Mouse (Mus musculus) ovary, postnatal 10 days (tissue): ENCODE data around the gene Usp29.
"Not testable (repeated sequence)": the region's sequence is repeated elsewhere in the genome, so short reads cannot be mapped to it uniquely, and the experiment has no call there.

Experiments
- DNase-seq: peaks from one replicate; pipeline ENCODE4 v3.0.0; 2022; ENCODE audit warnings: low spot score

Gene Usp29

GRCm38 (mm10) chr7:6874448-6874847, 144.1 kb downstream of the Usp29 start:
- no peak for DNase-seq

DNA sequence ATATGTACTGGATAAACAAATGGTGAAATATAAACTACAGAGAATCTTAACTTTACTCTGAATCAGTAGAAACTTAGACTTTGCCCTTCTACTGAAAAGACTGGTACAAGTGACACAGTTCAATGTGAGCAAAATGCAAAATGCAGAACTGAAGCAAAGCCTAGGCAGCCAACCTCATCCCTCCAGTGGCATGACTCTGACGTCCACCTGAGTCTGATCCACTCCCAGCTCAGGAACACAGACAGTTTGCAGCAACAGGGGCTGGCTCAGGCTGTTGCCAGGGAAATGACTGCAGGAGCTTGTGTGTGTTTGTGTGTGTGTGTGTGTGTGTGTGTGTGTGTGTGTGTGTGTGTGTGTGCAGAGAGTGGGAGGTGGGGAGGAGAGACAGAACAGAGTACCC, 147.8 kb downstream of the Usp29 start:
- no peak for DNase-seq

- not testable (repeated sequence) for DNase-seq
Measured at GRCm38 (mm10) chr7:6878849-6879248, 148.5 kb downstream of the Usp29 start.

GRCm38 (mm10) chr7:6879512-6880164, 149.3 kb downstream of the Usp29 start:
- DNase-seq = no peak

DNA sequence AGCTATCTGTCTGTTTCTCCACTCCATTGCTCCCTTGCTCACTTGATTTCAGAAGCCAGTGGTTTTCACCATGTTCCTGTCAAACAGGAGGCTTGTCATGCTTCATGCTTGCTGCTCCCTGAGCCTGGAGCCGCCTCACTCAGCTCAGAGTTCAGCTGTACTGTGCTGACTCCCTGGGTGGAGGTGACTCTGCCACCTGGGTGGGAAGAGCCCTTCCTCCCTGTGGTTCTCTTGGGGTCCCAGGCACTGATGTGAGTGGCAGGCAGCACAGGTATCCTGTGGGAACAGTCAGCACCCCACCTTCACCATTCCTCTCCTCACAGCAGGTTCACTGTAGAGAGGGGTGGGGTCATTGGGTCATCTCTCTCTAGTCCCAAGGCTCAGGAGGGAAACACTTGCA, 150.5 kb downstream of the Usp29 start:
- not testable (repeated sequence) for DNase-seq

DNA sequence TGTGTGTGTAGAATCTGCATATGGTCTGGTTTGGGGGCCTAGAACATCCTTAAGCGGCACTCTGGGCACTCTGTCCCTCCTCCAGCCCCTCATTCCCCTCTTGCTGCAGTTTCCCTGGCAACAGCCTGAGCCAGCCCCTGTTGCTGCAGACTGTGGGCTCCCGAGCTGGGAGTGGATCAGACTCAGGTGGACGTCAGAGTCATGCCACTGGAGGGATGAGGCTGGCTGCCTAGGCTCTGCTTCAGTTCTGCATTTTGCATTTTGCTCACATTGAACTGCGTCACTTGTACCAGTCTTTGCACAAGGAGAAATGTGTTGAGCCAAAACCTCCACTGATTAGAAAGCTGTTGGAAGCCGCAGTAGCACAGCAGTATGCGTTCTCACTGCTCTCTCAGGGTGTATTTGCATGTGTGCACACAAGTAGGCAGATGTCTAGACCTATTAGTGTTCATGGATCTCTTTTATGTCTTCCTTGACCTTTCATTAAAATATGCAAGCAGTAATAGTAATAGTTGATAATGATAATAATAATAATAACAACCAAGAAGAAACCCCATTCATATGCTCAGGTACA, 151.2 kb downstream of the Usp29 start:
- no peak for DNase-seq

DNA sequence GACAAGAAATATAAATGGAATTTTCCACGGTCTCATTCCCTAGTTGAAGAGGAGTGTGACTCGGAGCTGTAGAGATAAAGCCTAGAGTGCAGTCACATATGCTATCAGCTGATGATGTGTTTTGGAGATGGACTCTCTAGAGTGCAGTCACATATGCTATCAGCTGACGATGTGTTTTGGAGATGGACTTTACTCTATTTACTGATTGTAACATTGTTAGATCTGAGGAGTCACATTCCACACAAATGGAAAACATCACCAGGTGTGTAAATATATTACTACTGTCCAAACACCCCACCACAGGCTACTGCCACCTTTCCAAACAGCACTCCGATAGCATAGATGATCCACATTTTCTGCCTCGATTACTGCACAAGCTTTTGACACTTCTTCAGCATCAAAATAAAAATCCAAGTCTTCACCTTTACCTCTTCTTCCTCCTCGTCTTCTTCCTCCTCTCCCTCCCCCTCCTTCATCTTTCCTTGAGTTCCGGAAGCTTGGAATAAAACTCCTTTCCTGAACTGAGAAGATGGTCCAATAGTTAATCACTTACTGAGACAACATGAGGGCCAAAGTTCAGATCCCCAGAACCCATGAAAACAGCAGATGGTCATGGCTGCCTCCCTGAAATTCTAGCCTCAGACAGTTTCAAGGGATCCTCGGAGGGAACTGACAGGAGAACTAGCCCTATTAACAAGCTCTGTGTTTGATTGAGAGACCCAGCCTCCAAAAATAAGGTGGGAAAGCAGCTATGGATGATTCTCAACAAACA, 153.2 kb downstream of the Usp29 start:
- DNase-seq = no peak

DNA sequence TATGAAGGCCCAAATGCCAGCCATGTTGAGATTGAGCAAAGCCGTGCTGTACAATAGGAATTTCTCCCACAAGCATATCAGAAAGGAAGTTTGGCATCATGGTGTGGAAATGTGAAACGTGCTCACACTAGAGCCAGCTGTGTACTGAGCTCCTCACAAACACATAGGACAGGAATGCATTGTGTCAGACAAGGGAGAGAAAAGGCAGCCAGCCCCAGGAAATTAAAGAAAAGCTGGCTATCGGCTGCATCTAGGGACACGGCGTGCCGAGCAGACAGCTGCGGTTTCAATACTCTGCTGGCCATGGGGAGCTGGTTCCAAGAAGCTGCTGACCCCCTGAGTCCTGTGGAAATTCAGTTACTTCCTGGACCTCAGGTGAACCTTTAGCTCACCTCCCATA, 155.0 kb downstream of the Usp29 start:
- no peak for DNase-seq

GRCm38 (mm10) chr7:6886896-6887295, 156.5 kb downstream of the Usp29 start:
- DNase-seq = no peak

DNA sequence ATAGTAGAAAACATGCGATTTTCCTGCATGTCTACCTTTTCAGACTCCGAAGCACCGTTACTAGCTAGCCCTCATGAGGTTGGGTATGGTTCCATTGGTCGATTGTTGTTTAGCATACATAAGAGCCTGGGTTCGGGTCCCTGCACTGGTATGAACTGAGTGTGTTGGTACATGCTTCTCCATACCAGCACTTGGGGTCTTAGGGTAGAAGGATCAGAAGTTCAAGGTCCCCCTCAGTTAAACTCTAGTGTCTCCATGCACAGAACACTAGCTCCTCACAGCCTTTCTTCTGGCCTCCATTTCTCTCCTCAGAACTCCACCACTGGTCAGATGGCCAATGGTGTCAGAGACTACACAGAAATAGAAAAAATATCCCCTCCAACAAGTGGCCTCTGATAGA, 159.5 kb downstream of the Usp29 start:
- no peak for DNase-seq

- DNase-seq = no peak
Measured at GRCm38 (mm10) chr7:6891206-6891605, 160.8 kb downstream of the Usp29 start.

DNA sequence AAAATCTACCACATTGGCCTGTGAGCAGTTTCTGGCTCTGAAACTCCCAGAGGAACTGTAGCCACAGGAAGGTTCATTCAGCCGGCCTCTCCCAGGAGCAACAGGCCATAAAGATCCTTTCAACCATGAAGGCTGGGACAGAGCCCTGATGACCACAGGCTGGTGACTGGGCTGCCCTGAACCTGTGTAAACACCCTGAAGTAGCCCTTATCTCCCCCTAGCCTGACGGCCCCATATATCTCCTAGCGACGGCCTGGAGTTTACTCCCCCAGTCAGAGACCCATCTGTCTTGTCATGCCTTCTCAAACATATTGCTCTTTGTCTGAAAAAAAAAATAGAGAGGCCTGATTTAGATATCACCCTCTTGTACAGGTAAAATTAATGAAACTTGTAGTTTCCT, 166.6 kb downstream of the Usp29 start:
- not testable (repeated sequence) for DNase-seq

- DNase-seq = no peak
Measured at GRCm38 (mm10) chr7:6900672-6901071, 170.3 kb downstream of the Usp29 start.

- DNase-seq = no peak
Measured at GRCm38 (mm10) chr7:6903489-6903888, 173.1 kb downstream of the Usp29 start.

DNA sequence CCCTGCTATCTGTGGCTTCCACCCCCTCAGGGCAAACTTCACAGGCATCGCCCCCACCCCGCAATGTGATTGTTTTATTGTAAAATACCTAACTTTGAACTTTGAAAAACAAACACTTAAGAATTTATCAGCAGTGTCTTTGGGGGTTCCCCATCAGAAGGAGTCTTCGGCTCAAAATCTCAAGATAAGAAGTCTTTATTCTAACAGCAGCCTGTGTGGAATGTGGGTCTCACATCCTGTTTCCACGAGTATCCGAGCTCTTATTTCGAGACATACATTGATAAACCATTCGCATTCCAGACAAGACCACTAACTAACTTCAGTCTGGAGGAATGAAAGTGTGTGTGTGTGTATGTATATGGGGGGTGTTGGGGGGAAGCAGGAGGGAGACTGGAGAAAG, 180.1 kb downstream of the Usp29 start:
- no peak for DNase-seq

GRCm38 (mm10) chr7:6911731-6912130, 181.4 kb downstream of the Usp29 start:
- DNase-seq = no peak

- DNase-seq = no peak
Measured at GRCm38 (mm10) chr7:6913439-6914380, 183.3 kb downstream of the Usp29 start.

DNA sequence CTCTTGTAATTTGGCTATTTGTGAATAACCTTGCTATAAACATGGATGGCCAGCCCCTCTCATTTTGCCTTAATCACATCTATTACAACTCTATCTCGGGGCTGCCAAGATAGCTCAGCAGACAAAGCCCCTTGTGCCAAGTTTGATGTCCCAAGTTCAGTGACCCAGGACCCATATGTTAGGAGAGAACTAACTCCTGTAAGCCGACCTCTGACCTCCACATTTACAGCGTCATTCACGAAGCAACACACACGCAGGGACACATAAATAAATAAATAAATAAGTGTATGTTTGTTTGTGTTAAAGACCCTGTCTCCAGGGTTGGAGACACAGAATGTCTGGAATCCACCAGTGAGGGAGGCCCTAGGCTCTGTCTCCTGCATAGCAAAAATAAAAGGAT, 186.7 kb downstream of the Usp29 start:
- DNase-seq = no peak

DNA sequence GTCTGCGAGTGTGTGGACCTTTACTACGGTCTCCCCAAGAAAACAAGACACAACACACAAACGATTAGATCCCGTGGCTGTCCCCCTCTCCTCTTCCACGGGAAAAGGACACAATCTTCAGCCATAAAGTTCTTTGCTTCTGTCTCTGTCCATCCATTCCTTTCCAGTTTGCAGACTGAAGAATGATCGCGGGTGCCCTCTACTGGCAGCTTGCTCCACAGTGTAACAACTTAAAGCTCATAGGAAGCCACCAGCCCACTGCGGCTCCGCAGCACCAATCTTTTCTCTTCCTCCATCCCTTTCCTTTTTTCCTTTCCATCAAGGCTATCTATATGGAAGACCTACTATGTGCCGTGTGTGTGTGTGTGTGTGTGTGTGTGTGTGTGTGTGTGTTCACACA, 187.9 kb downstream of the Usp29 start:
- peak; percentile 63 for DNase-seq

GRCm38 (mm10) chr7:6919131-6919870, 188.9 kb downstream of the Usp29 start:
- no peak for DNase-seq

DNA sequence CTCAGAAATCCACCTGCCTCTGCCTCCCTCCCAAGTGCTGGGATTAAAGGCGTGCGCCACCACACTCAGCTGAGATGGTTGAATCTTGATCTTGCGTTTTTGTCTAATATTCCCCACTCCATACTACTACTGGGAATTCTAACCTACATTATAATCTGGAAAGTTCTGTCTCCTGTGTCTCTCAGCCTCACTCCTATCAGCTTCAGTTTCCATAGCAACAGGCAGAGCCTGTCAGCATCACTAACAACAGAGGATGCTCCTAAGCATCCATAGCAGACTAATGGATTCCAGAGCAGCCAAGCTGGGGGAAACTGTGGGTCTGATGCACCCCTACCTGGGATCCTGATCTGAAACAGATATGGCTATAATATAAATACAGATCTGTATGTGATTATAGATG, 193.1 kb downstream of the Usp29 start:
- no peak for DNase-seq
